Mouse (Mus musculus) embryonic facial prominence, embryonic 10.5 days (tissue): ENCODE results near the gene Bora. TPM values are rescaled to one million over a fixed set of nuclear protein-coding genes. Genes with fewer than 3 reads are reported as not detected.
A peak's percentile ranks its signal among the peaks of the same experiment; 100 is the strongest.
"Not testable (repeated sequence)": the region's sequence is repeated elsewhere in the genome, so short reads cannot be mapped to it uniquely, and the experiment has no call there.

Source experiments
- DNase-seq: peaks from one replicate; pipeline ENCODE4 v3.0.0-alpha.2; 2017; ENCODE audit warnings: low spot score
- H3K27ac ChIP-seq: fragments of 300-500 bp; sonication (generic); replicated peaks from 2 replicates; pipeline ENCODE4 v1.5.1; 2016; ENCODE audit warnings: mild to moderate bottlenecking
- H3K27me3 ChIP-seq: fragments of 300-500 bp; sonication (generic); replicated peaks from 2 replicates; pipeline ENCODE4 v1.6.1; 2016; ENCODE audit warnings: low read depth, mild to moderate bottlenecking; ENCODE audit not compliant: poor library complexity, severe bottlenecking
- H3K36me3 ChIP-seq: fragments of 300-500 bp; sonication (generic); replicated peaks from 2 replicates; pipeline ENCODE4 v1.6.1; 2016; ENCODE audit warnings: mild to moderate bottlenecking, moderate library complexity
- H3K4me1 ChIP-seq: fragments of 300-500 bp; sonication (generic); 2 replicates; pipeline ENCODE4 v1.6.1; 2016
- H3K4me3 ChIP-seq: fragments of 300-500 bp; sonication (generic); 2 replicates; pipeline ENCODE4 v1.5.1; 2016; ENCODE audit warnings: mild to moderate bottlenecking, moderate library complexity
- H3K9me3 ChIP-seq: fragments of 300-500 bp; sonication (generic); 2 replicates; pipeline ENCODE4 v1.6.1; 2016; ENCODE audit warnings: mild to moderate bottlenecking
- whole genome bisulfite sequencing: fragments of 180-500 bp; shearing (Covaris S2); methylation state at CpG from one replicate; pipeline ENCODE4 v1.1.7; 2016; 5-methylcytosine and 5-hydroxymethylcytosine counted together
- polyA plus RNA-seq: library from polyadenylated mRNA; unstranded; fragments of >200 nt; fragmentation: Nextera tagmentation; extraction: Ambion mirVana; gene quantifications from 2 replicates; pipeline ENCODE4 v1.2.1, GENCODE M21; 2016

Bora gene
- polyA plus RNA-seq, 1 experiment from 2014 or later = 87.0 TPM

DNA sequence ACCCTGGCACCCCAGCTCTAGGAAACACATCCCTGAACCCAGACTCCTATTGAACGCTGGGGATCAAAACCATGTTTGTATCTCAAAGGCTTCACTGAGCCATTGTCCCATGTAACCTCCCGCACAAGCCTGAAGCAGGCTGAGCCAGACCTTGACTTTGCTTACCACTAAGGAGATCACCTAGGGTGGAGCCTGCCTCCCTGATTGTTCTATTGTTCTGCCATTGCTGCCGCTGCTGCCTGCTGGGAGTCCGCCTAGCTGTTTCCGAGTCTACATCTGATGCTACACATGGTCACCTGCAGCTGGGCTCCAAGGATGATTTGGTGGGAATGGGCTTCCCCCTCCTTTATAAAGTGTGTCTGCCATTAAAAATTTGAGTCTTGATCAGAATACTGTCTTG is 6.7 kb upstream of the Bora start:
- not testable (repeated sequence) for H3K27ac ChIP-seq, DNase-seq, H3K4me3 ChIP-seq, H3K27me3 ChIP-seq, H3K9me3 ChIP-seq
- 76% methylated on average over 5 of the region's 5 CpGs for WGBS
- Histone ChIP-seq H3K36me3 (peaks cover 46% of the 10 kb centered on the region), H3K4me1 (peaks cover 17% of the 10 kb centered on the region)

DNA sequence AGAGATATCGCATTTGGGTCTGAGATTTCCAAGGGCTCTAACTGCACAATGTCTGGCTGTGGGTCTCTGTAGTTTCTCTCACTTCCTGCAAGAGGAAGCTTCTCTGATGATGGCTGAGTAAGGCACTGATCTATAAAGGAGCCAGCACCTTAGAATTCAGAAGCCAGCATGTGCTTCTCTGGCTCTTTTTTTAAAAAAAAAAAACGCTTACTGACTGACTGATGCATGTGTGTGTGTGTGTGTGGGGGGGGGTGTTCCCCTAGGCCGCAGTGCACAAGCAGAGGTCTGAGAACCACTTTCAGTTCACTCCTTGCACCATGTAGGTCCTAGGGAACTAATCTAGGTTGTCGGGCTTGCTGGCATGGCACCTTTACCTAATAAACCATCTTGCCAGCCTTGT is 4.6 kb upstream of the Bora start:
- Histone ChIP-seq H3K27me3 (no peaks in the 10 kb centered on the region), H3K27ac (no peak overlapping the region), H3K36me3 (peaks cover 28% of the 10 kb centered on the region), H3K9me3 (no peaks in the 10 kb centered on the region), H3K4me1 (peaks cover 24% of the 10 kb centered on the region), H3K4me3 (no peak overlapping the region)
- WGBS = 79% methylated on average over 4 of the region's 4 CpGs
- DNase-seq = no peak

DNA sequence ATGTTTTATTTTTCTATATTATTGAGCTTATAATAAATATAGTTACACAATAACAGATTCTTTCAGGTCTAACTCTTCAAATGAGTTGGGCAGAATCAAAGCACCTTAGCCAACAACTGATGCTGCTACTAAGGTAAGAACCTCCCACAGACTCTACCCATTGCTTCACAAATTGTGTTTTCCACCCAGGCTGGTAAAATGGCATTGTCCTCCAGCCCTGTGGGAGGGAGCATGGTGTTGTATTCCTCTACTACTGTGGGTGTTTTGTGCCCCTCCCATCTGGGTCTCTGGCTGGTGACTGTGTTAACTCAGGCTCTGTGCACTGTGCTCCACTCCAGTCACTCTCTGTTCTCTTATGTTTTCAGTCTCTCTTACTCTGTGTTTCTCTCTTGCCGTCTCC is 2.5 kb upstream of the Bora start:
- Histone ChIP-seq H3K36me3 (peaks cover 22% of the 10 kb centered on the region), H3K27ac (no peak overlapping the region), H3K27me3 (no peaks in the 10 kb centered on the region), H3K9me3 (no peaks in the 10 kb centered on the region), H3K4me3 (peak overlapping the region; percentile 94), H3K4me1 (peaks cover 29% of the 10 kb centered on the region)
- DNase-seq = no peak
- WGBS = 50% methylated on average over 1 of the region's 1 CpGs

DNA sequence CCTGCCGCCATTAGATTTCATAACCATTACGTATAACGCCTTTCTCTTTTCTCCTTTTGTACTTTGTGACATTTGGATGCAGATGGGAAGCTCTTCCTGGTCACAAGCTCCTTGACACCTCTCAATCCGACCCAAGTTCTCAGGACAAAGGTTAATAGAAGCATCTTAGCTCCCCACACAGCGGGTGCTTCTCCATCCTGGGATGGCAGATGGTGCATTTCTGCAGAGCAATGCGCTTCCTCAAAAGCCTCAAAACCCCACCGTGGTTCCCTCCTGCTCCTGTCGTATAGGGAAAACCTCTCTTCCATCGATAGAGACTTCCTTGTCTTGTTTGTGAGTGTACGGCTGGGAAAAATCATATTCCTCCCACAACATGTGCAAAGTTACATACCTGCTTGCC is 1.9 kb upstream of the Bora start:
- Histone ChIP-seq H3K27me3 (no peaks in the 10 kb centered on the region), H3K4me3 (peak overlapping the region; percentile 94), H3K27ac (no peak overlapping the region), H3K36me3 (peaks cover 22% of the 10 kb centered on the region), H3K4me1 (peaks cover 29% of the 10 kb centered on the region), H3K9me3 (no peaks in the 10 kb centered on the region)
- DNase-seq = no peak
- 41% methylated on average over 10 of the region's 10 CpGs for WGBS

DNA sequence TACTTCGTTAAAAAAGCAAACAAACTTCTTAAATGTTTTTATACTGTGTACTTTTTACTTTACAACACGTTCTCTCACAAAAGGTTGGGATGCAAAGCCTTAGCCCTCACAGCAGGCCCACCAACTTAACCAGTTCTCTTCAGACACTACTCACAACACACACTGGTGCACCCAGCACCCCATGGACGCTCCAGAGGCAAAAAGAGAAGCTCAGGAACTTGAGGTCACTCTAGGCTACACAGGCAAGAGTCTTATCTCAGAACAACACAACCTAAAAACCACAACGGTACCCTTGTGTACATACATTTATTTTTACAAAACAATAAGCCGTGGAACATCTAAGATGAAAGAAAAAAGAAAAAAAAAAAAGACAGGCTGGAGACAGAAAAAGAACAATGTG is 1.3 kb upstream of the Bora start:
- peak overlapping the region; percentile 94 for H3K4me3 ChIP-seq
- DNase-seq = no peak
- H3K27ac ChIP-seq = peak overlapping the region; percentile 97
- no peaks in the 10 kb centered on the region for H3K9me3 ChIP-seq
- WGBS = 9% methylated on average over 5 of the region's 5 CpGs
- H3K36me3 ChIP-seq = peaks cover 18% of the 10 kb centered on the region
- H3K27me3 ChIP-seq = no peaks in the 10 kb centered on the region
- peaks cover 29% of the 10 kb centered on the region for H3K4me1 ChIP-seq

DNA sequence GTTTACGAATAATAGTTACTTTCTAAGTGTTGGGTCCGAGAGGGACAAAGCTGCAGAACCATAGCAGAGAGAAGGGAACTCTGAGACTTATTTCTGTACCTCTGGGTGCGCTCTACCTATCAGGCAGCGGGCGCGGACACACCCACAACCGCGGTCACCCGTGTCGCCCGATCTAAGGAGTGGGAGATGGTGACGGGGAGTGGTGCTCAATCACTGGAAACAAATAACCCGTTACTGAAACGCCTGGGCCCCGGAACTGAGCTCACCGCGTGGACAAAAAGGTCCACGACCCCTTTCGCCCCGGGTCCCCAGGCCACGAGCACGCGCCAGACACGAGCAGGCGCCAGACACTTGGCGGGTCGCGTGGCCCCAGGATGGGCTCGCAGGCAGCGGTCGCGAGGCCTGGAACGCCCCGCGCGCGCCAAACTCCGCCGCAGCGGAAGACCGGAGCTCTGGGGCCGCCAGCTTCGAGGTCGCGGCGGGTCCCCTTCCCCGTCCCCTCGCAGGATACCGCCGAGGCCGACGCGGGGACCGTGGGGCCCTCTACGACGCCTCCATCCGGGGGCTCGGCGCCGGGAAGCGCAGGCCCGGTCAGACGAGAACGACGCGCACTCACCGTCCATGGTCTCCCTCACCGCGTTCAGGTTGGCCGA is 518 bp upstream of the Bora start:
- H3K4me3 ChIP-seq = peak overlapping the region; percentile 94
- H3K27ac ChIP-seq = peak overlapping the region; percentile 97
- H3K27me3 ChIP-seq = no peaks in the 10 kb centered on the region
- WGBS = under 1% methylated on average over 70 of the region's 70 CpGs
- no peaks in the 10 kb centered on the region for H3K9me3 ChIP-seq
- H3K4me1 ChIP-seq = peaks cover 29% of the 10 kb centered on the region
- H3K36me3 ChIP-seq = peaks cover 21% of the 10 kb centered on the region
- DNase-seq = no peak

DNA sequence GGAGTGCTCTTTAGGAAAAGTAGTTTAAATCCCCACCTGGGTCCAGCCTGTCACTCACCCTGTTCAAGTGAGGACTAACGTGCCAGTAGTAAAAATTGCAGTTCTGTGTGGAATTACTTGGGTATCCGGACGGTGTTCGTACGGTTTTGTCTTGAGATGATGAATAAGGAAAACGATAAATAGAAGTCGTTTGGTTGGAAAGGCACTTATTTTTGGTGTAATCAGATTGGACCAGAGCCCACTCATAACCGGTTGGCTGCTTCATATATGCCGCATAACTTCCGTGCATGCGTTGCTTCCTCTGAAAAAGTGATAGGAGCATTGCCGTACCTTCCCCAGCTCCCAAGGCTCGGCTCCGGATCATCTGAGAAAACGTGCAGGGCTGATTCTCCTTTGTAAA is 760 bp downstream of the Bora start:
- DNase-seq = peak; percentile 21
- 1% methylated on average over 15 of the region's 15 CpGs for WGBS
- peak overlapping the region; percentile 94 for H3K4me3 ChIP-seq
- peak overlapping the region; percentile 97 for H3K27ac ChIP-seq
- H3K27me3 ChIP-seq = no peaks in the 10 kb centered on the region
- peaks cover 34% of the 10 kb centered on the region for H3K36me3 ChIP-seq
- peaks cover 22% of the 10 kb centered on the region for H3K4me1 ChIP-seq
- H3K9me3 ChIP-seq = no peaks in the 10 kb centered on the region

DNA sequence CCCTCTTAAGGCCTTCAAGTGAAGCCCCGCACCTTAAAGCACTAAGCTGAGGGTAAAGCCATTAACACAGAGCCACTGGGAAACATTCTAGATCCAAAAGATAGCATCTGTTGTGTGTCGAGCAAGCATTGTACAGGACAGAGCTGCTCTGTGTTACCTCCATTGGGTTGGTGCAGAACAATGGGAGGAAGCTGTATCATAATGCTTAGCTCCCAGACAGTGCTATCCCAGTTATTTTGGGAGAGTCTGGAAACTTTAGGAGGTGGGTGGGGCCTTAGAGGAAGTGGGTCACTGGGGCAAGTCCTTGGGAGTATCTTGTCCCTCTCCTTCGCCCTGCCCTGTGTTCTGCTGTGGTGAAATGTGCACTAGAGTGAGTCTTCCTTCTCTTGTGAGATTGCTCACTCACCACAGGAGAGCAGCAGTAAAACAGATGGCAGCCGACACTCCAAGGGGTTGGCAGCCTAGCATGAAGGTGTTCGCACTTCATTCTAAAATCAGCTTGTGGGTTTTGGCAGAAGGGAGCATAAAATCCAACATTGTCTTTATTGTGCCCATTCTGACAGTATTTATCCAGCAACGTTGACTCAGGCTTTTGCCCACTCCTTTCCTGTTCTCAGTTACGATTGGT is 13.1 kb downstream of the Bora start:
- Histone ChIP-seq H3K36me3 (peaks cover 91% of the 10 kb centered on the region), H3K9me3 (no peaks in the 10 kb centered on the region)
- DNase-seq = no peak

DNA sequence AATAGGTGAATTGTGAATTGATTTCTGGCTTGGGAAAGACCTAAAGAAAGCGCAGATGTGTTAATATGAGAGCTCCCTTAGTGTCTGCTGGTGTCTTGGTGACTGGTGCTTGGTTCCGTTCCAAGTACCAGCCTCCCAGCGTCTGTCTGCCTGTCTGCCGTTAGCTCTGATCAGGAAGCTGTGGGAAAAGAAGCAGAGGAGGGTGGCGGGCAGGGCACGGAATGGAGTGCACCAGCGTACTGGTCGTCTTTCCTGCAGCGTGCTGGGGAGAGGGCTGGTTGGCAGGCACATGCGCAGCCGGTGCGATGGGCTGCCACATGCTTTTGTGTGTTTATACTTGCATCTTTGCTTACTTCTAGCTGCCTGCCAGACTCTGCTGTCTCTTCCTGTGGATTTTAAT is 14.6 kb downstream of the Bora start:
- no peak for DNase-seq
- Histone ChIP-seq H3K27me3 (no peaks in the 10 kb centered on the region), H3K36me3 (peaks cover 92% of the 10 kb centered on the region), H3K4me3 (no peak overlapping the region), H3K9me3 (no peaks in the 10 kb centered on the region), H3K4me1 (no peaks in the 10 kb centered on the region), H3K27ac (no peak overlapping the region)
- 94% methylated on average over 12 of the region's 12 CpGs for WGBS

More for the DNA sequence above, 13.1 kb downstream of the Bora start:
- no peak overlapping the region for H3K27ac ChIP-seq
- H3K4me1 ChIP-seq = no peaks in the 10 kb centered on the region
- H3K27me3 ChIP-seq = no peaks in the 10 kb centered on the region
- WGBS = 88% methylated on average over 7 of the region's 7 CpGs
- H3K4me3 ChIP-seq = no peak overlapping the region

DNA sequence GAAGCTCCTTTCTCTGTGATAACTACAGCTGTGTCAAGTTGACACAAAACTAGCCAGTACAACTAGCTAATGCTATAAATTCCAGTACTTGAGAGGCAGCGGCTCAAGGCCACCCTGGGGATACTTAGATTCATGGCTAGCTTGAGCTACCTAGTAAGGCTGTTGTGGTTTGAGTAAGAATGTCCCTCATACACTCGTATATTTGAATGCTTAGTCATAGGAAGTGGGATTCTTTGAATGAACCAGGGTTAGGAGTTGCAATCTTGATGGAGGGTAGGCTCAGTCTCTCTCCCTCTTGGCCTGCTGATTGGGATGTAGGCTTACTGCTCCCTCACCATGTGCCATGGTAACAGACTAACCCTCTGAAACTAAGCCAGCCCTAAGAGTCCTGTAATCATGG is 17.1 kb downstream of the Bora start:
- 94% methylated on average over 2 of the region's 2 CpGs for WGBS
- no peaks in the 10 kb centered on the region for H3K9me3 ChIP-seq
- H3K27me3 ChIP-seq = no peaks in the 10 kb centered on the region
- H3K36me3 ChIP-seq = peaks cover 93% of the 10 kb centered on the region
- no peak overlapping the region for H3K4me3 ChIP-seq
- DNase-seq = no peak
- no peaks in the 10 kb centered on the region for H3K4me1 ChIP-seq
- no peak overlapping the region for H3K27ac ChIP-seq

DNA sequence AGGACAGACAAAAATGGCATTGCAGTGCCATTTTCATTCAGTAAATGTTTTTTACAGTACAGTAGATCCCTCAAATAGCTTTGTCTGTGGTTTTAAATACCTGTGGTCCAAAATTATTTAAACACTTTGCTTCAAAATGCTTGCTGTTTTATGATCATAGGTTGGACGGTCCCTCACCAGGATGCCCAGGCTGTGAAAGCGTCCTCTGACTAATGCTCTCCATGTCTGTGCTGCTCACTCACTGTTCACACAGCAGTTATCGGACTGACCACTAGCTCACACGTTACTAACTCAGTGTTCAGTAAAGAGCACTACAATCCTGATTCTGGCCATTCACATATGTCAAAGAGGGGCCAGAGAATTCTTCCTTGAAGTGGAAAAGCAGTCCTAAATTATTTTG is 25.1 kb downstream of the Bora start:
- H3K4me3 ChIP-seq = no peak overlapping the region
- peaks cover 97% of the 10 kb centered on the region for H3K36me3 ChIP-seq
- H3K27me3 ChIP-seq = no peaks in the 10 kb centered on the region
- no peaks in the 10 kb centered on the region for H3K9me3 ChIP-seq
- 91% methylated on average over 4 of the region's 4 CpGs for WGBS
- H3K4me1 ChIP-seq = no peaks in the 10 kb centered on the region
- no peak for DNase-seq
- no peak overlapping the region for H3K27ac ChIP-seq

DNA sequence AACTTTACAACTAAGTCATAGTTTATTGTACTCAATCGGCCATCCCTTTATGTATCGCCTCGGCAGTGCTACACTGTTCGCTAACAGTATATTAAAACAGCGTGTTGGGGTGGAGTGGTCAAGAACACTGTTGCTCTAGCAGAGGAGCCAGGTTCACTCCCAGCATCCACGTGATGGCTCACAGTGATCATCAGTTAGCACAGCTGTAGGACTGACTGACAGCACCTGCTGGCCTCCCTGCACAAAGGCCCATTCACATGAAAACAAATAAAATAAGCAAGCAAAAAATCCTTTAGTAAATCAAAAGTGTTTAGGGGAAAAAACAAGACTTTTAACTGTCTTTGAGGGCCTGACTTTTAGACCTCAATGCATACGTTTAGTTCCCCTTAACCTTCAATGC is 42.9 kb downstream of the Bora start:
- Histone ChIP-seq H3K27ac (no peak overlapping the region), H3K9me3 (no peaks in the 10 kb centered on the region), H3K36me3 (peaks cover 96% of the 10 kb centered on the region), H3K27me3 (no peaks in the 10 kb centered on the region), H3K4me3 (no peak overlapping the region), H3K4me1 (no peaks in the 10 kb centered on the region)
- no peak for DNase-seq
- 92% methylated on average over 7 of the region's 7 CpGs for WGBS

DNA sequence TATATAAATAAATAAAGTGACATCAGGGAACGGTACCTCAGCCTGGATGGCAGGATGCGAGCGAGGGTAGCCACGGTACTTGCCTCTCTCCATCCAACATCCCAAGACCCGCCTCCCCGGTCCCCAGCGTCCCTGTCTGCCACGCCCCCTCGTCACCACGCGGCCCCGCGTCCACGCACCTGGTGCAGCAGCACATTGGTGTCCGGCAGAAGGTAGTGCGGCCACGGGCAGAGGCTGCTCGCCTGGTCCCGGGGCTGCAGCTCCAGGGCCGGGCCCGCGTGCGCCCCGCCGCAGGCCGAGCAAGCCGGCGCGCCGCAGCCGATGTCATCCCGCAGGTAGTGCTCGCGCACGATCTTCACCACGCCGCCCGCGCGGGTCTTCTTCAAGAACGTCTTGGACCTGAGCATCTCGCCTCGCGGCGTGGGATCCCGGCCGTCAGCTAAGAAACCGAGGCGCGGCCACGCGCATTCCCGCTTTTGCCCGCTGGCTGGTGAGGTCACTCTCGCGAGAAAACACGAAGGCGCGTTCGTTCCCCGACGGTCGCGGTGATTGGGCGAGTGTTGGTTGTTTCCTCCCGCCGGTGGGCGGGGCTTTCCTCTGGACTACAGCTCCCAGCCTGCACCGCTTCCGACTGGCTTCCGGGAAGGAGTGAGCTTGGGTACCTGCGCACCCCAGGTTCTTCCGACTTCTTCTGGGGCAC is 53.4 kb downstream of the Bora start, which contains the start of the genes Pibf1 and Dis3:
Pibf1 (plus strand) TSS at position 158 of the 700 bp plus-strand sequence.
Dis3 (minus strand) TSS at position 504 of the 700 bp plus-strand sequence.
- peak; percentile 98 for DNase-seq
- Histone ChIP-seq H3K4me1 (peaks cover 13% of the 10 kb centered on the region), H3K36me3 (peaks cover 68% of the 10 kb centered on the region), H3K9me3 (no peaks in the 10 kb centered on the region), H3K4me3 (peak within 1 kb of the TSS; percentile 96), H3K27me3 (no peaks in the 10 kb centered on the region), H3K27ac (peak within 1 kb of the TSS; percentile 94)
- WGBS = under 1% methylated on average over 73 of the region's 73 CpGs
